Mouse (Mus musculus) midbrain, embryonic 11.5 days (tissue): ENCODE measurements around the gene Map3k6. TPM values are rescaled to one million over a fixed set of nuclear protein-coding genes. Genes with fewer than 3 reads are reported as not detected.
A peak's percentile ranks its signal among the peaks of the same experiment; 100 is the strongest.

Source experiments
- ATAC-seq: fragments of 200-750 bp; cut with Nextera tagmentation; 2 replicates; pipeline ENCODE4 v1.8.0; 2017; ENCODE audit warnings: moderate TSS enrichment, moderate library complexity; ENCODE audit not compliant: low FRiP score
- DNase-seq: peaks from one replicate; pipeline ENCODE4 v3.0.0; 2015; ENCODE audit warnings: low spot score; ENCODE audit errors: missing footprints
- H3K27ac ChIP-seq: fragments of 300-500 bp; sonication (generic); 2 replicates; pipeline ENCODE4 v1.5.1; 2014; ENCODE audit warnings: low read depth, low read length
- H3K27me3 ChIP-seq: fragments of 300-500 bp; sonication (generic); 2 replicates; pipeline ENCODE4 v1.6.1; 2014; ENCODE audit warnings: mild to moderate bottlenecking, low read length, moderate library complexity, mixed read lengths; ENCODE audit not compliant: control insufficient read depth, insufficient read depth
- H3K36me3 ChIP-seq: fragments of 300-500 bp; sonication (generic); 2 replicates; pipeline ENCODE4 v1.6.1; 2014; ENCODE audit warnings: mild to moderate bottlenecking, low read length, moderate library complexity, mixed read lengths; ENCODE audit not compliant: control insufficient read depth, insufficient read depth
- H3K4me1 ChIP-seq: fragments of 300-500 bp; sonication (generic); 2 replicates; pipeline ENCODE4 v1.6.1; 2014; ENCODE audit warnings: low read length; ENCODE audit not compliant: control insufficient read depth, insufficient read depth
- H3K4me2 ChIP-seq: fragments of 300-500 bp; sonication (generic); 2 replicates; pipeline ENCODE4 v1.6.1; 2014; ENCODE audit warnings: mild to moderate bottlenecking, moderate library complexity
- H3K4me3 ChIP-seq: fragments of 300-500 bp; sonication (generic); 2 replicates; pipeline ENCODE4 v1.5.1; 2014; ENCODE audit warnings: low read depth, low read length
- H3K9ac ChIP-seq: fragments of 300-500 bp; sonication (generic); 2 replicates; pipeline ENCODE4 v1.6.1; 2014; ENCODE audit warnings: low read length
- H3K9me3 ChIP-seq: fragments of 300-500 bp; sonication (generic); 2 replicates; pipeline ENCODE4 v1.6.1; 2016; ENCODE audit warnings: low read length; ENCODE audit not compliant: control insufficient read depth
- WGBS: fragments of 180-500 bp; shearing (Covaris S2); extraction: QIAGEN DNeasy Blood & Tissue Kit; methylation state at CpG from one replicate; pipeline ENCODE4 v1.1.7; 2014; 5-methylcytosine and 5-hydroxymethylcytosine counted together
- polyA plus RNA-seq: library from polyadenylated mRNA; unstranded; fragments of >200 nt; fragmentation: Nextera tagmentation; extraction: Ambion mirVana; gene quantifications from 2 replicates; pipeline ENCODE4 v1.2.1, GENCODE M21; 2014

Map3k6 gene
- polyA plus RNA-seq, 1 experiment from 2014 or later: 2.0 TPM

DNA sequence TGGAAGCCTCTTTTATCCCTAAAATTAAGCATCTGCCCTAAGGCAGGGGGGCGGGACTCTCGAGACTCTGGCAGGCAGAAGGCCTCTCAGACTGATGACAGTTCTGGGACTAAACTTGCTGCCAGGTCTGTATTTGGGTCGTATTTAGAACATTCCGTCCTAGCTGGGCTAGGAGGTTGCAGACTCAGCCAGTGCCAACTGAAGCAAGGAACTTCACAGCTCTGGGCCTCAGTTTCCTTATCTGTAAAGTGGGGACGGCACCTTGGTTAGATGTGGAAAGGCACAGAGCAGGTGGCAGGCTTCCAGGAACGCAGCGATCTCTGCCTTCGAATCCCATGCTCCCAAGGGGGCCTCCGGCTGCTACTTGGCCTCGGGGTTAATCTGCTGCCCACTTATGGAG lies 14.5 kb upstream of the Map3k6 start:
- Histone ChIP-seq H3K27ac (no peak overlapping the region), H3K27me3 (peaks cover 4% of the 10 kb centered on the region), H3K9me3 (no peaks in the 10 kb centered on the region), H3K4me3 (no peak overlapping the region), H3K4me1 (no peaks in the 10 kb centered on the region; the same call in 1 of the 2 replicates), H3K36me3 (no peaks in the 10 kb centered on the region), H3K4me2 (no peak overlapping the region), H3K9ac (no peak overlapping the region)
- WGBS: 81% methylated on average over 10 of the region's 10 CpGs
- ATAC-seq (no peak), DNase-seq (no peak)

DNA sequence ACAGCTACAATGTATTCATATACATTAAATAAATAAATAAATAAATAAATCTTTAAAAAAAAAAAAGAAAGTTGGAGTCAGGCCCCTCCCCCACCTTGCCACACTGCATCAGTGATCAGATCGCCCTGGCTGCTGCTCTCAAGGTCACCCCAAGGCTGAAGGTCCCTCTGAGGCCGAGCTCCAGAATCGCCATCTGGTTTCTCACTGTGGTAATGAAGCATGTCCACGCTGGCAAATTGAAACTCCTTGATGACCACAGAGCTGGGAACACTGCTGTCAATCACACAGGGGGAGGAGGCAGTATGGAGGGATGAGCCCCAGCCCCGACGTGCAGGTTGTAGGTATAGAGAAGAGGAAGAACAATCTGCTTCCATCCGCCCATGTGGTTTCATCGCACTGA lies 13.0 kb upstream of the Map3k6 start:
- no peak for ATAC-seq
- Histone ChIP-seq H3K4me1 (no peaks in the 10 kb centered on the region), H3K9ac (no peak overlapping the region), H3K27me3 (0 out of 2 replicates have a peak, but pooled peaks cover 2% of the 10 kb centered on the region), H3K27ac (no peak overlapping the region), H3K4me2 (no peak overlapping the region), H3K9me3 (no peaks in the 10 kb centered on the region), H3K36me3 (no peaks in the 10 kb centered on the region), H3K4me3 (no peak overlapping the region)
- 65% methylated on average over 8 of the region's 8 CpGs for WGBS
- DNase-seq: no peak

DNA sequence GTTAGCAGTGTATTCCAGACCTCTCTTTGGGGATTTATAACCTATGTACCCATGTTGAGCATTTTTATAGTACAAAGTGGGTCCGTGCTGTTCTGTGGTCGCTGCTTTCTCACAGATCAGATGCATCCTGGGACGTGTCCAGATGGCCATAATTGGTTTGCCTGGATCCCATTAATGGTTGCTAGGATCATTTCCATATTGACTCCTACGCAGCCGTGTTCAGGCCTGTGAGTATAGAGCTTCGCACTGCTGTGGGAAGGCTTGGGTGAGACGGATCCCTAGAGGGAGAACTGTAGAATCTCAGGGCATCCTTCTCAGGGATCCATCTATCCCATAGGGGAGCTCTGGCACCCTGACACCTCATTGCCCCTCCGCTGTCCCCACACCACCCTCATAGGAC lies 11.0 kb upstream of the Map3k6 start:
- Histone ChIP-seq H3K27me3 (no peaks in the 10 kb centered on the region), H3K36me3 (no peaks in the 10 kb centered on the region), H3K9ac (no peak overlapping the region), H3K4me3 (no peak overlapping the region), H3K9me3 (no peaks in the 10 kb centered on the region), H3K4me2 (no peak overlapping the region), H3K27ac (no peak overlapping the region), H3K4me1 (no peaks in the 10 kb centered on the region)
- ATAC-seq: no peak
- no peak for DNase-seq
- WGBS: 73% methylated on average over 8 of the region's 8 CpGs

DNA sequence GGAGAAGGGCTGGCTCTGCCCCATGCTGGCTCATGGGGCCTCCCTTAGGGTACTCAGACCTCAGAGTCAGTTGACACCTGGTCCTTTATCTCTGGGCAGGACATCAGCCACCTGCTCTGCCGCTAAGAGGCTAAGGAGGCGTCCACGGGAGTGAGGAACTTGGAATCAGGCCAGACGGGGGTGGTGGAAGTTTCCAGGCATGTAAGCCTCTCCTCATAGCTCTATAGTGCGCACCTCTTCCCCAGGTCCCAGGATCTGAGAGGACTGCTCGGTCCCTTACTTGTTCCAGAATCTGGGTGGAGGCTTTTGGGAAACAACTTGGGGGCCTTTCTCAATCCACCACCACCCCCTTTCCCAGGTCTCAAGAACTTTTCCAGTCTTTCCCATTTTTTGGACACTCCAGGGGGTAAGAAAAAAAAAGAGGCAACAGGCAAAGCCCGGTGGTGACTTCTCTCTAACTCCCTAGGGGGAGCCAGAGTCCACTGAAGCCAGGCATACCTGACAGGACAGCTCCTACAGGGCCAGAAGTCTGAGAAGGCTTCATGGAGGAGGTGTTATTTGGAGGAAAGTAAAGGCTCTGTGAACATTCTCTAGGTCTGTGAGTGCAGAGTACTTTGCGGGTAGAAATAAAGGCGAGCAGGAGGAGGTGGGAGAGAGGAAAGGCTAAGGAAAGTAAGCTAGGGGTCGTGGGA lies 7.2 kb upstream of the Map3k6 start:
- Histone ChIP-seq H3K4me2 (no peak overlapping the region), H3K27me3 (no peaks in the 10 kb centered on the region), H3K9me3 (no peaks in the 10 kb centered on the region), H3K4me3 (no peak overlapping the region), H3K4me1 (no peaks in the 10 kb centered on the region), H3K9ac (no peak overlapping the region), H3K36me3 (no peaks in the 10 kb centered on the region), H3K27ac (no peak overlapping the region)
- 39% methylated on average over 10 of the region's 10 CpGs for WGBS
- ATAC-seq (no peak), DNase-seq (no peak)

DNA sequence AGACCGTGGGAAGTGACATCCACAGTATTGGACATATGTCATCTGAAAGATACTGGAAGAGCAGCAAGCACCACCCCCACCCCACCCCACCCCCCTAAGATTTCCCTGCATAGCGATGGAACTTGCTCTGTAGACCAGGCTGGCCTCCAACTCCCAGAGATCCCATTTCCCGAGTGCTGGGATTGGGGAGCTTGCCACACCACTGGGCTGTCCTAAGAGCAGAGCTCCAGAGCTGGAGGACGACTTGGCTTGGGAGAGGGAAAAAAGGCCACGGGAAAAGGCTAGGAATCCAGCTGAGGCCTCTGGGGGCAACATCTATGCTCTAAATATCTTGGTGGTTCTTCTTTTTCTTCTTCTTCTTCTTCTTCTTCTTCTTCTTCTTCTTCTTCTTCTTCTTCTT lies 5.8 kb upstream of the Map3k6 start:
- DNase-seq (no peak), ATAC-seq (no peak)
- Histone ChIP-seq H3K27ac (no peak overlapping the region), H3K36me3 (no peaks in the 10 kb centered on the region), H3K9ac (no peak overlapping the region), H3K4me3 (no peak overlapping the region), H3K27me3 (no peaks in the 10 kb centered on the region; the same call in 1 of the 2 replicates), H3K4me2 (no peak overlapping the region), H3K4me1 (no peaks in the 10 kb centered on the region), H3K9me3 (no peaks in the 10 kb centered on the region)
- WGBS: 74% methylated on average over 5 of the region's 5 CpGs

DNA sequence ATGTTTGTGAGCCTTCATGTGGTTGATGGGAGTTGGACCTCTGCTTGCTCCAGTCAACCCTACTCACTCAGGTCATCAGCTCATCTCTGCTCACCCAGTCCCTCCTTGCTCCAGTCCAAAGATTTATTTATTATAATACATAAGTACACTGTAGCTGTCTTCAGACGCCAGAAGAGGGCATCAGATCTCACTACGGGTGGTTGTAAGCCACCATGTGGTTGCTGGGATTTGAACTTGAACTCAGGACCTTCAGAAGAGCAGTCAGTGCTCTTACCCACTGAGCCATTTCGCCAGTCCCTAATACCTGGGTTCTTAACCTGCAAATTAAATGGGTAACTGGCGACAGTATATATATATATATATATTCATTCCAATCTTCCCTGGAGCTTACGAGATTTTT lies 5.2 kb upstream of the Map3k6 start:
- no peak overlapping the region for H3K4me3 ChIP-seq
- peaks cover 6% of the 10 kb centered on the region for H3K27me3 ChIP-seq
- no peak for ATAC-seq

DNA sequence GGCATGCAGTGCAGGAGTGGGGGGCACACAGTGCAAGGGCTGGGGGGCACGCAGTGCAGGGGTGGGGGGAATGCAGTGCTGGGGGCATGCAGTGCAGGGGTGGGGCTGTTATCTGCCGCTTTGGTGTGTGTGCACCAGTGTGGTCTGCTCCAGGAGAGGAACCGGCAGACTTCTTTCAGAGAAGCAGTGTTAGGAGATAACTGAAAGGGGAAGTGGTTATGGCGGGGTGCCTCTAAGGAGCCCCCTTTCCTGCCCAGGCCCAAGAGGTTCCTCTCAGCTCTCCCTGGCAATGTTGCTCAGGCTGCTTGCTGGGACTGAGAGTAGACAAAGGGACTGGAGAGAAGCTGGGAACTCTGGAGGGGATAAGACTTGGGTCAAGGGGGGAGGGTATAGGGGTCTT lies 2.7 kb upstream of the Map3k6 start:
- H3K4me1 ChIP-seq: peaks cover 7% of the 10 kb centered on the region
- ATAC-seq (no peak), DNase-seq (no peak)
- H3K4me3 ChIP-seq: no peak overlapping the region
- peaks cover 21% of the 10 kb centered on the region for H3K27me3 ChIP-seq
- no peak overlapping the region for H3K9ac ChIP-seq
- 87% methylated on average over 4 of the region's 4 CpGs for WGBS
- no peaks in the 10 kb centered on the region for H3K36me3 ChIP-seq
- H3K4me2 ChIP-seq: no peak overlapping the region
- H3K27ac ChIP-seq: no peak overlapping the region
- no peaks in the 10 kb centered on the region for H3K9me3 ChIP-seq

More for the DNA sequence above, 5.2 kb upstream of the Map3k6 start:
- Histone ChIP-seq H3K4me2 (no peak overlapping the region), H3K4me1 (peaks cover 1% of the 10 kb centered on the region), H3K36me3 (no peaks in the 10 kb centered on the region), H3K9me3 (no peaks in the 10 kb centered on the region), H3K27ac (no peak overlapping the region), H3K9ac (no peak overlapping the region)
- no peak for DNase-seq
- WGBS: 85% methylated on average over 5 of the region's 5 CpGs

DNA sequence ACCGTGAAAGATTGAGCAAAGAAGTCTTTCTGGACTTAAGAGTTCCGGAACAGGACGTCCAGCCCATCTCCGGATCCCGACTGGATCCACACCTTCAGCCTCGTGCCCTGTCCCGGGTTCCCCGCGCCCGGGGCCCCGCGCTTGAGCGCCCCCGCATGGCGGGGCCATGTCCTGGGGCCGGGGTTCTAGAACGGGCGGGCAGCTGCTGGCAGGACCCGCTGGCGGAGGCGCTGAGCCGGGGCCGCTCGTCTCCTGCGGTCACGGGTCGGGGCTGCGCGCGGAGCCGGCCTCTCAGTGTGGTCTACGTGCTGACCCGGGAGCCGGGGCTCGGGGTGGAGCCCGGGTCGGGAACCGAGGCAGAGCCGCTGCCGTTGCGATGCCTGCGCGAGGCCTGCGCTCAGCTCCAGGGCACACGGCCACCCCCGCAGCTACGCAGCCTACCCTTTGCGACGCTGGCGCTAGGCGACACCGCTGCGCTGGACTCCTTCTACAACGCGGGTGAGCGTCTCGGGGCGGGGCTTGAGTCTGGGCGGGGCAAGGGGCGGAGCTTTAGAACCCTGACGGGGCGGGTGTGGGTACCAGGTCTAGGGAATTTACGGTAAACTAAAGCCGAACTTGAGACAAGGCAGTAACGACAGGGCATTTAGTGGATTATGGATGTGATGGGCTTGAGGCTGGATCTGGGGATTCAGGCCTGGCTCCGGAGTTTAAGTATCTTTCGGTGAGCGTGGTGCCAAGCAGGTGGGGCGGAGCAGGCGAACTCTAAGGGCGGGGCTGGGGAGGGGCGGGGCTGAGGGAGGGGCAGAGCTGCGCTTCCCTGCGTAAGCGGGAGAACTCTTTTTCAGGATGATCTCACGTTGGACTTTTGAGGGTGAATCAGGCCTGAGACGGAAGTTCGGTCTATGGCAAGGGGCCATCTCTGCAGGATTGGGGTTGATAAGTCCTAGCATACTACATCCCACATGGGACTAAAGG lies 603 bp downstream of the Map3k6 start:
- under 1% methylated on average over 78 of the region's 78 CpGs for WGBS
- H3K4me1 ChIP-seq: peaks cover 7% of the 10 kb centered on the region
- no peak overlapping the region for H3K27ac ChIP-seq
- H3K9me3 ChIP-seq: no peaks in the 10 kb centered on the region
- peaks cover 25% of the 10 kb centered on the region for H3K27me3 ChIP-seq
- DNase-seq (peak; percentile 100), ATAC-seq (peak; percentile 94)
- peak overlapping the region; percentile 81 for H3K4me2 ChIP-seq
- H3K9ac ChIP-seq: peak overlapping the region; percentile 62
- peak overlapping the region; percentile 47 for H3K4me3 ChIP-seq
- H3K36me3 ChIP-seq: no peaks in the 10 kb centered on the region

DNA sequence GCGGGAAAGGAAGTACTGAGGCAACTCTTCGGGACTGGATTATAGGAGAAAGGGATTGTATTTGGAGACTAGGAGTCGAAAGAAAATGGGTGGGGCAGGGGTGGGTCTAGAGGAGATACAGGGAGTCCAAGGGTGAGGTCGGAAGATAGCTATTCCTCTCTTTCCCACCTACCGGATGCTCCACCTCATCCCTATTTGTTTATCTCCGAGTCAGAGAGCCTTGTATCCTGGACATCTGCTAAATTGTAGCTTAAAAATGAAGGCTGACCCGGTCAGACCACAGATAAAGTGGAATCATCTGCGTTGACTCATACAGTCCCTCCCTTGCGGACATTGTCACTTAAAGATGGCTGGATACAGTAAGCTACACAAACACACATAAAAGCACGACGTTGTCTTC lies 1.3 kb downstream of the Map3k6 start:
- Histone ChIP-seq H3K4me1 (peaks cover 7% of the 10 kb centered on the region), H3K27ac (no peak overlapping the region), H3K9me3 (no peaks in the 10 kb centered on the region), H3K4me2 (peak overlapping the region; percentile 81), H3K27me3 (peaks cover 25% of the 10 kb centered on the region), H3K36me3 (no peaks in the 10 kb centered on the region), H3K9ac (no peak overlapping the region), H3K4me3 (peak overlapping the region; percentile 47; the same call in 1 of the 2 replicates)
- 30% methylated on average over 11 of the region's 11 CpGs for WGBS
- ATAC-seq (no peak), DNase-seq (no peak)
